Mouse (Mus musculus): ENCODE measurements at regions not wholly inside any gene's neighbourhood (a gene's known extent, or its start where the extent isn't known, plus 50 kb on each side); places are given as distances from the start of the nearest gene placed in this dataset.

GRCm38 (mm10) chr10:92277981-92278380 lies 444.2 kb downstream of the Nedd1 start:
- TF ChIP-seq CTCF (IDR thresholded peaks at IDR 0.05; ENCODE audit: borderline replicate concordance, insufficient read depth, low read depth, low read length) (no peak), POLR2A (IDR thresholded peaks at IDR 0.05; ENCODE audit: borderline replicate concordance, insufficient read depth, low read length) (no peak)
